Mouse (Mus musculus) bone marrow, adult 2 months (tissue): Measurements from ENCODE around the gene Vasp. TPM values are rescaled to one million over a fixed set of nuclear protein-coding genes. Genes with fewer than 3 reads are reported as not detected.
A peak's percentile ranks its signal among the peaks of the same experiment; 100 is the strongest.

ENCODE experiments used
- H3K27ac ChIP-seq: fragments of 200-500 bp; 2 replicates; pipeline ENCODE4 v1.5.1; 2012; ENCODE audit warnings: low read depth, mild to moderate bottlenecking, control low read depth, inconsistent platforms, low read length; ENCODE audit not compliant: control insufficient read depth, poor library complexity, insufficient read depth
- H3K4me1 ChIP-seq: fragments of 200-500 bp; 2 replicates; pipeline ENCODE4 v1.6.1; 2011; ENCODE audit warnings: low read length; ENCODE audit not compliant: control insufficient read depth, insufficient read depth
- H3K4me3 ChIP-seq: fragments of 200-500 bp; replicated peaks from 2 replicates; pipeline ENCODE3; 2011; ENCODE audit warnings: mild to moderate bottlenecking, low read depth, low read length, control low read depth; ENCODE audit not compliant: control insufficient read depth
- CTCF ChIP-seq: fragments of 200-500 bp; IDR thresholded peaks from 2 replicates; pipeline ENCODE4 v1.5.1; 2011; ENCODE audit warnings: low read length, control low read depth; ENCODE audit not compliant: control insufficient read depth, insufficient read depth
- POLR2A ChIP-seq: fragments of 200-500 bp; IDR thresholded peaks from 2 replicates; pipeline ENCODE4 v1.6.1; 2011; ENCODE audit warnings: low read depth, mild to moderate bottlenecking, control low read depth, low read length, borderline replicate concordance; ENCODE audit not compliant: control insufficient read depth
- WGBS: fragments of 180-500 bp; shearing (Covaris S2); methylation state at CpG from one replicate; pipeline ENCODE4 v1.1.7; 2018; 5-methylcytosine and 5-hydroxymethylcytosine counted together
- polyA plus RNA-seq: library from polyadenylated mRNA; stranded (reverse); fragments of >200 nt; gene quantifications from 2 replicates; pipeline ENCODE4 v1.2.4, GENCODE M21; 2011; ENCODE audit warnings: low replicate concordance; ENCODE audit not compliant: missing spikeins, insufficient read depth, insufficient read length

The Vasp gene
- polyA plus RNA-seq, 1 experiment: 135 TPM

GRCm38 (mm10) chr7:19311991-19312390 lies 40.4 kb upstream of the Vasp start:
- H3K27ac ChIP-seq: no peak overlapping the region
- 59% methylated on average over 4 of the region's 4 CpGs for WGBS
- TF ChIP-seq CTCF: no peak
- no peak for TF ChIP-seq POLR2A
- H3K4me1 ChIP-seq: peaks cover 5% of the 10 kb centered on the region
- no peak overlapping the region for H3K4me3 ChIP-seq

- under 1% methylated on average over 49 of the region's 49 CpGs for WGBS
- peak within 1 kb of the TSS; percentile 57; the same call in 1 of the 2 replicates for H3K27ac ChIP-seq
Measured at GRCm38 (mm10) chr7:19309884-19310641, 38.4 kb upstream of the Vasp start, which contains the start of gene Fosb. Gene Fosb, minus strand, starts transcription at chr7:19310051.

GRCm38 (mm10) chr7:19309278-19309883 lies 37.8 kb upstream of the Vasp start:
- Histone ChIP-seq H3K4me1 (no peaks in the 10 kb centered on the region; the same call in 1 of the 2 replicates), H3K27ac (no peak overlapping the region; the same call in 1 of the 2 replicates), H3K4me3 (peak overlapping the region; percentile 51)
- under 1% methylated on average over 48 of the region's 48 CpGs for WGBS
- TF ChIP-seq POLR2A (no peak), CTCF (no peak)

More at GRCm38 (mm10) chr7:19309884-19310641, 38.4 kb upstream of the Vasp start, which contains the start of gene Fosb:
- TF ChIP-seq CTCF (peak; percentile 18; the same call in 1 of the 2 replicates), POLR2A (no peak)
- Histone ChIP-seq H3K4me1 (no peaks in the 10 kb centered on the region; the same call in 1 of the 2 replicates), H3K4me3 (peak within 1 kb of the TSS; percentile 76)

GRCm38 (mm10) chr7:19308454-19309277 lies 37.0 kb upstream of the Vasp start:
- H3K4me1 ChIP-seq: no peaks in the 10 kb centered on the region; the same call in 1 of the 2 replicates
- WGBS: under 1% methylated on average over 58 of the region's 58 CpGs
- H3K27ac ChIP-seq: peak overlapping the region; percentile 23
- TF ChIP-seq CTCF (no peak), POLR2A (peak; percentile 28; the same call in 1 of the 2 replicates)
- H3K4me3 ChIP-seq: peak overlapping the region; percentile 76

- Histone ChIP-seq H3K4me3 (peak overlapping the region; percentile 76), H3K4me1 (no peaks in the 10 kb centered on the region; the same call in 1 of the 2 replicates), H3K27ac (peak overlapping the region; percentile 23)
- TF ChIP-seq POLR2A (no peak), CTCF (no peak)
- WGBS: 3% methylated on average over 18 of the region's 18 CpGs
Measured at GRCm38 (mm10) chr7:19307739-19308453, 36.3 kb upstream of the Vasp start.

GRCm38 (mm10) chr7:19306819-19307738 lies 35.5 kb upstream of the Vasp start:
- WGBS: 84% methylated on average over 25 of the region's 25 CpGs
- TF ChIP-seq POLR2A (no peak), CTCF (no peak)
- H3K4me3 ChIP-seq: no peak overlapping the region
- H3K4me1 ChIP-seq: no peaks in the 10 kb centered on the region; the same call in 1 of the 2 replicates
- no peak overlapping the region for H3K27ac ChIP-seq

GRCm38 (mm10) chr7:19305796-19306765 lies 34.5 kb upstream of the Vasp start:
- WGBS: 59% methylated on average over 16 of the region's 16 CpGs
- no peaks in the 10 kb centered on the region; the same call in 1 of the 2 replicates for H3K4me1 ChIP-seq
- H3K27ac ChIP-seq: no peak overlapping the region
- no peak for TF ChIP-seq POLR2A
- no peak for TF ChIP-seq CTCF
- no peak overlapping the region for H3K4me3 ChIP-seq
